Mouse (Mus musculus) lung, adult 2 months (tissue): Measurements from ENCODE around the gene Acsf2. TPM values are rescaled to one million over a fixed set of nuclear protein-coding genes. Genes with fewer than 3 reads are reported as not detected.

Experiments
- DNase-seq: peaks from one replicate; pipeline ENCODE4 v3.0.0; 2022
- H3K4me1 ChIP-seq: fragments of 200-500 bp; 2 replicates; pipeline ENCODE4 v1.6.1; 2011; ENCODE audit warnings: low read length; ENCODE audit not compliant: control insufficient read depth, insufficient read depth
- H3K4me3 ChIP-seq: fragments of 200-500 bp; replicated peaks from 2 replicates; pipeline ENCODE3; 2011; ENCODE audit warnings: low read depth, mild to moderate bottlenecking, control low read depth, low read length; ENCODE audit errors: extremely low read depth
- CTCF ChIP-seq: fragments of 200-500 bp; IDR thresholded peaks from 2 replicates; pipeline ENCODE4 v1.5.1; 2011; ENCODE audit warnings: mild to moderate bottlenecking, low read length, control low read depth; ENCODE audit not compliant: insufficient read depth
- POLR2A ChIP-seq: fragments of 200-500 bp; IDR thresholded peaks from 2 replicates; pipeline ENCODE4 v1.6.1; 2011; ENCODE audit warnings: low read depth, mild to moderate bottlenecking, control low read depth, low read length, borderline replicate concordance; ENCODE audit errors: extremely low read depth
- WGBS: fragments of 180-500 bp; shearing (Covaris S2); methylation state at CpG from one replicate; pipeline ENCODE4 v1.1.7; 2018; 5-methylcytosine and 5-hydroxymethylcytosine counted together
- polyA plus RNA-seq: library from polyadenylated mRNA; depleted of rRNA; stranded (reverse); fragments of >200 nt; gene quantifications from 2 replicates; pipeline ENCODE4 v1.2.3, GENCODE M21; 2012; rRNA removed

Gene Acsf2
- polyA plus RNA-seq, 1 experiment = 35.2 TPM

- H3K4me3 ChIP-seq = no peak overlapping the region
- TF ChIP-seq CTCF = no peak
- no peak for TF ChIP-seq POLR2A
- 87% methylated on average over 7 of the region's 7 CpGs for WGBS
Observed at GRCm38 (mm10) chr11:94539761-94540160, 61.9 kb downstream of the Acsf2 start.

GRCm38 (mm10) chr11:94538733-94539292 lies 62.9 kb downstream of the Acsf2 start:
- no peak for DNase-seq
- Histone ChIP-seq H3K4me3 (no peak overlapping the region), H3K4me1 (no peaks in the 10 kb centered on the region)
- TF ChIP-seq CTCF = no peak
- TF ChIP-seq POLR2A = no peak
- 72% methylated on average over 8 of the region's 8 CpGs for WGBS

More at GRCm38 (mm10) chr11:94539761-94540160, 61.9 kb downstream of the Acsf2 start:
- DNase-seq = no peak
- H3K4me1 ChIP-seq = no peaks in the 10 kb centered on the region

GRCm38 (mm10) chr11:94533171-94533570 lies 68.5 kb downstream of the Acsf2 start:
- DNase-seq = no peak
- no peak for TF ChIP-seq CTCF
- TF ChIP-seq POLR2A = no peak
- WGBS = 77% methylated on average over 8 of the region's 8 CpGs
- H3K4me3 ChIP-seq = no peak overlapping the region
- no peaks in the 10 kb centered on the region for H3K4me1 ChIP-seq

- Histone ChIP-seq H3K4me3 (no peak overlapping the region), H3K4me1 (no peaks in the 10 kb centered on the region)
- 48% methylated on average over 3 of the region's 3 CpGs for WGBS
- TF ChIP-seq CTCF = no peak
- TF ChIP-seq POLR2A = no peak
- DNase-seq = no peak
Observed at GRCm38 (mm10) chr11:94528879-94529278, 72.8 kb downstream of the Acsf2 start.

GRCm38 (mm10) chr11:94526171-94526879 lies 75.3 kb downstream of the Acsf2 start:
- TF ChIP-seq CTCF = no peak
- no peak for TF ChIP-seq POLR2A
- Histone ChIP-seq H3K4me1 (no peaks in the 10 kb centered on the region), H3K4me3 (no peak overlapping the region)
- WGBS = 55% methylated on average over 9 of the region's 9 CpGs
- DNase-seq = no peak

GRCm38 (mm10) chr11:94521219-94521843 lies 80.3 kb downstream of the Acsf2 start, which contains the start of gene Mycbpap:
Gene Mycbpap, minus strand, starts transcription at chr11:94521742.
- TF ChIP-seq CTCF (no peak), POLR2A (0 out of 2 replicates have a peak, but pooled peaks have one; percentile 14)
- Histone ChIP-seq H3K4me3 (peak within 1 kb of the TSS; percentile 68), H3K4me1 (no peaks in the 10 kb centered on the region; the same call in 1 of the 2 replicates)
- WGBS = 3% methylated on average over 42 of the region's 42 CpGs
- peak; percentile 79 for DNase-seq

- WGBS = 43% methylated on average over 8 of the region's 9 CpGs
- DNase-seq = no peak
- 0 out of 2 replicates have a peak, but pooled peaks cover 2% of the 10 kb centered on the region for H3K4me1 ChIP-seq
- no peak for TF ChIP-seq POLR2A
- no peak for TF ChIP-seq CTCF
- H3K4me3 ChIP-seq = no peak overlapping the region
Observed at GRCm38 (mm10) chr11:94513452-94513851, 88.2 kb downstream of the Acsf2 start.

- no peak for DNase-seq
- Histone ChIP-seq H3K4me1 (0 out of 2 replicates have a peak, but pooled peaks cover 2% of the 10 kb centered on the region), H3K4me3 (no peak overlapping the region)
- no peak for TF ChIP-seq POLR2A
- no peak for TF ChIP-seq CTCF
- 69% methylated on average over 10 of the region's 10 CpGs for WGBS
Observed at GRCm38 (mm10) chr11:94508976-94509375, 92.7 kb downstream of the Acsf2 start.

Other genes with a start within 250 kb of the Acsf2 start
- gene Abcc3, start 208.9 kb downstream of the Acsf2 start, polyA plus RNA-seq = 47.6 and 57.9 TPM in 2 replicates
- gene Cacna1g, start 127.7 kb downstream of the Acsf2 start, polyA plus RNA-seq = 3.5 and 4.3 TPM in 2 replicates
- 0.15 and 0.70 TPM in 2 replicates for gene Spata20, start 115.7 kb downstream of the Acsf2 start, polyA plus RNA-seq
- gene Epn3, start 101.9 kb downstream of the Acsf2 start, polyA plus RNA-seq = 60.0 and 62.2 TPM in 2 replicates
- 5.8 and 7.6 TPM in 2 replicates for gene Mycbpap, start 80.1 kb downstream of the Acsf2 start, polyA plus RNA-seq
- gene Rsad1, start 52.6 kb downstream of the Acsf2 start, polyA plus RNA-seq = 10.3 and 12.7 TPM in 2 replicates
- 32.6 and 38.8 TPM in 2 replicates for gene Chad, start 36.8 kb downstream of the Acsf2 start, polyA plus RNA-seq
- gene Lrrc59, start 27.9 kb upstream of the Acsf2 start, polyA plus RNA-seq = 41.4 and 46.3 TPM in 2 replicates
- 32.8 and 34.7 TPM in 2 replicates for gene Mrpl27, start 51.9 kb upstream of the Acsf2 start, polyA plus RNA-seq
- 0.11 and 0.51 TPM in 2 replicates for gene Eme1, start 52.1 kb upstream of the Acsf2 start, polyA plus RNA-seq
- gene Xylt2, start 75.6 kb upstream of the Acsf2 start, polyA plus RNA-seq = 38.4 and 41.1 TPM in 2 replicates
- not detected in 2 replicates for gene Gm11541, start 102.6 kb upstream of the Acsf2 start, polyA plus RNA-seq
- gene Cdc34b, start 139.9 kb upstream of the Acsf2 start, polyA plus RNA-seq = 0.15 TPM in 2 replicates
- not detected in 2 replicates for gene Tmem92, start 180.8 kb upstream of the Acsf2 start, polyA plus RNA-seq